26 mouse cellular contexts compared by ENCODE assay signal in genomic region chr15:81534546-81534945, GRCm38 (mm10). TPM values are rescaled to one million over a fixed set of nuclear protein-coding genes. Genes with fewer than 3 reads are reported as not detected.
DNase-seq lines count a peak whose midpoint lies in the region; ATAC-seq and TF ChIP-seq lines count a peak whose summit lies in the region.
"Had no signal": no experiment of that assay in that cellular context is flagged by ENCODE, and none has a peak within 500 bp of the region (broad histone marks: within the 10 kb centered on the region; RNA-seq: fewer than 3 reads in every experiment).

No protein-coding gene starts in this region.

- H3K36me3 ChIP-seq in liver, embryonic 12.5 days, result no peaks in the 10 kb centered on the region
- H3K36me3 ChIP-seq in macrophage (ENCODE audit: inconsistent target), result no peaks in the 10 kb centered on the region
- H3K36me3 ChIP-seq: G1E; heart, embryonic 13.5 days; hindbrain, embryonic 10.5 days; hindbrain, embryonic 15.5 days had no signal

- H3K9ac ChIP-seq in liver, embryonic 12.5 days, result no peak overlapping the region
- H3K9ac ChIP-seq: heart, embryonic 13.5 days; hindbrain, embryonic 15.5 days had no signal

- peak; percentile 69 for DNase-seq in c-Kit-positive CD71-positive TER-119-negative erythroid progenitor cells, embryonic 14.5 days (ENCODE audit: low read depth)
- no peak for DNase-seq in cerebellum, adult 9-11 months
- no peak for DNase-seq in gastrocnemius, postnatal 25 days
- no peak for DNase-seq in adrenal gland, adult 2 months
- DNase-seq: adrenal gland, postnatal 10 days; cerebellum, adult 18-20 months; cerebellum, postnatal 14 days; heart, postnatal 10 days; kidney, adult 18-20 months; kidney, postnatal 4 days; layer of hippocampus, postnatal 36 days; lung, postnatal 36 days; midbrain, embryonic 14.5 days; retina, postnatal 1 day; right cerebral cortex, postnatal 14 days; thymus, adult 2 months; thymus, postnatal 36 days had no signal

- H3K4me1 ChIP-seq in bone marrow, adult 2 months (ENCODE audit: control insufficient read depth, insufficient read depth, low read length), result peaks cover 7% of the 10 kb centered on the region; the same call in 1 of the 2 replicates
- H3K4me1 ChIP-seq in liver, embryonic 12.5 days, result peaks cover 52% of the 10 kb centered on the region
- H3K4me1 ChIP-seq: heart, embryonic 13.5 days; hindbrain, embryonic 15.5 days had no signal

- no peaks in the 10 kb centered on the region for H3K79me2 ChIP-seq in macrophage (ENCODE audit: inconsistent target)

- TF ChIP-seq CTCF in bone marrow, adult 2 months (IDR thresholded peaks at IDR 0.05; ENCODE audit: control insufficient read depth, insufficient read depth, low read length), result no peak

- H3K27me3 ChIP-seq in liver, embryonic 12.5 days (replicated peaks), result no peaks in the 10 kb centered on the region
- H3K27me3 ChIP-seq: heart, embryonic 13.5 days; hindbrain, embryonic 15.5 days had no signal

- peak overlapping the region; percentile 9; the same call in 1 of the 2 replicates for H3K27ac ChIP-seq in bone marrow, adult 2 months (ENCODE audit: control insufficient read depth, insufficient read depth, low read depth, low read length, poor library complexity)
- H3K27ac ChIP-seq in liver, embryonic 12.5 days, result peak overlapping the region; percentile 48
- peak overlapping the region; percentile 84 for H3K27ac ChIP-seq in macrophage
- H3K27ac ChIP-seq: heart, embryonic 13.5 days; hindbrain, embryonic 10.5 days; hindbrain, embryonic 15.5 days had no signal

- peak overlapping the region; percentile 10 for H3K4me2 ChIP-seq in liver, embryonic 12.5 days
- H3K4me2 ChIP-seq: heart, embryonic 13.5 days; hindbrain, embryonic 15.5 days had no signal

- no peak overlapping the region for H3K4me3 ChIP-seq in bone marrow, adult 2 months (replicated peaks; ENCODE audit: control insufficient read depth, low read depth, low read length)
- no peak overlapping the region for H3K4me3 ChIP-seq in liver, embryonic 12.5 days
- no peak overlapping the region for H3K4me3 ChIP-seq in macrophage (ENCODE audit: inconsistent target)
- H3K4me3 ChIP-seq: erythroblast, embryonic 14.5 days; heart, embryonic 13.5 days; hindbrain, embryonic 10.5 days; hindbrain, embryonic 15.5 days had no signal

- no peaks in the 10 kb centered on the region for H3K9me3 ChIP-seq in liver, embryonic 12.5 days (replicated peaks)
- H3K9me3 ChIP-seq: G1E; heart, embryonic 13.5 days; hindbrain, embryonic 10.5 days; hindbrain, embryonic 15.5 days had no signal

- 41% methylated on average over 6 of the region's 6 CpGs for WGBS in bone marrow, adult 2 months
- 24% methylated on average over 6 of the region's 6 CpGs for WGBS in liver, embryonic 12.5 days (ENCODE audit: insufficient replicate concordance)
- 51% methylated on average over 5 of the region's 6 CpGs for WGBS in macrophage (ENCODE audit: missing documents)

- TF ChIP-seq POLR2A in bone marrow, adult 2 months (IDR thresholded peaks at IDR 0.05; ENCODE audit: borderline replicate concordance, control insufficient read depth, low read depth, low read length), result no peak

- no peak for ATAC-seq in liver, embryonic 12.5 days
- ATAC-seq: forebrain, embryonic 16.5 days had no signal

RNA-seq across cellular contexts. Expression of gene Ep300, which starts 50.6 kb away (rescaled TPM):
- 22.3 and 55.4 TPM in 2 replicates for polyA plus RNA-seq in bone marrow, adult 2 months (2011; ENCODE audit: insufficient read depth, insufficient read length, low replicate concordance, missing spikeins)
- polyA plus RNA-seq in liver, embryonic 12.5 days (2016; fragmentation: Nextera tagmentation; extraction: Ambion mirVana), result 11.8 and 13.4 TPM in 2 replicates
- 100 to 1,000 TPM in 21 of 26 experiments, 10 to 100 TPM in 5; 49.1 to 387 (median 265) TPM for total RNA-seq in macrophage (2018; cell fraction: chromatin; rRNA removed)
- 100 to 1,000 TPM in 7 of 26 experiments, 10 to 100 TPM in 19; 41.1 to 127 (median 83.1) TPM for total RNA-seq in macrophage (2018; cell fraction: cytosol; rRNA removed)
- 100 to 1,000 TPM in 22 of 26 experiments, 10 to 100 TPM in 4; 65.4 to 264 (median 161) TPM for total RNA-seq in macrophage (2018; cell fraction: nucleus; rRNA removed)
- 31.6 to 55.1 TPM (median 36.1 TPM) in 3 replicates for polyA plus RNA-seq in macrophage (2018)
- total RNA-seq in gastrocnemius, postnatal 25 days (2021), result 10 to 100 TPM; 26.9 to 34.6 TPM
- total RNA-seq in adrenal gland, adult 2 months (2021), result 10 to 100 TPM; 56.0 to 71.2 TPM
- polyA plus RNA-seq in adrenal gland, adult 2 months (2012; rRNA removed), result 19.5 and 26.5 TPM in 2 replicates

Comparison
In these comparisons a context has a peak if more than half of its experiments do, and no peak if none do; other contexts are left out.
1. H3K27ac ChIP-seq: peak in every context shown above with its lines; median percentile 84 in macrophage; 48 in liver, embryonic 12.5 days; 9 in bone marrow, adult 2 months.